Mouse (Mus musculus): ENCODE measurements at regions not wholly inside any gene's neighbourhood (a gene's known extent, or its start where the extent isn't known, plus 50 kb on each side); places are given as distances from the start of the nearest gene placed in this dataset.

DNA sequence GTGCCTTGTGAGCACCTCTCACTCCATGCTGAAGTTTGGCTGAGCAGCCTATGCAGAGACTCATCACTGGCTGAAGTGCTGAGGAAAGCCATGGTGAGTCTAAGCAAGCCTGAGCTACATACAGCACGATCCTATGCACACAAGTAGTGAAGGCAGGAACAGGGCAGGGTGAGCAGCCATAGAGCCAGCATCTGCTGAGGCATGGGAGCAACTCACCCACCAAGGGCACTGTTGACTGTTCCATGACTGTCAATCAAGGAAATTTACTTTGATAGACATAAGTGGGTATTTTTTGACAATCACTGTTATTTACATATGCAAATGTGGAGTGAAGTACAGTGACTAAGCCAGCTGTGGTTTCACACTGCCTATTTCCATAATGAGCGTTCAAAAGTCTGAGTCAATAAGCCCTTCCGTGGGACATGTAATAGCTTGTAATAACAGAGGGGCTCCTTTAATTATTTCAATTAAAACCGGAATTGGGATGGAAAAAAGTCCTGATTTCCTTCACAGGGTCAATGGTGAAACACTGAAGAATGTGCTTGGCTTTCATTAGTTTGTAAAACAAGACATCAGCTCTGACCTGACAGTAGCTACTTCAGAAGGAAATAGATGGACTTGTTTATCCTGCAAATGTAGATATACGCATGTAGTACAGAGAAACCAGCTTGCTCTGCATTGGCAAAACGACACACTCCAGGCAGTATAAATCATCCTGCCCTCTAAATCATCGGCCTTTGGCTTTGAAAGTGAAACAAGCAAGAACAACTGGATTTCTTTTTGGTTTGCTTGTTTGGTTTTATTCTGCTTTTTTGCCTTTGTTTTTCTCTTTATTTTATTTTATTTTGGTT lies 62.1 kb downstream of the Tuba3b start:
- peak in 1 of 2 experiments; percentile 14 for DNase-seq

DNA sequence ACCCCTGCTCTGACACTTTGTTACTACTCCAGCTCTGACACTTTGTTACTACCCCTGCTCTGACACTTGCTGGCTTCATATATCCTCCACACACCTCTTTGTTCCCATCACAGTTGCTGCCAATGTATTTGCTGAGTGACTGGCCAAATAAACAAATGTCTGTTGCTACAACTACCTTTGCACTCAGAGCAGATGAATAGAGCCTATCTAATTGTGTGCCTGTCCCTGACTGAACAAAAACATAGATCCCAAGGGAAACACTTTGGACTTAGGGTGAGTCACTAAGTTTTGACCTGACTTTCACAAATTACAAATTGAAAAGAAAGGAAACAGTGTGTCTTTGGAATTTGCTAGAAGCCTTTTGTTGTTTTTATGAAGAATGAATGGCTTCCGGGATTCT lies 64.0 kb downstream of the Tuba3b start:
- DNase-seq, result no peak

DNA sequence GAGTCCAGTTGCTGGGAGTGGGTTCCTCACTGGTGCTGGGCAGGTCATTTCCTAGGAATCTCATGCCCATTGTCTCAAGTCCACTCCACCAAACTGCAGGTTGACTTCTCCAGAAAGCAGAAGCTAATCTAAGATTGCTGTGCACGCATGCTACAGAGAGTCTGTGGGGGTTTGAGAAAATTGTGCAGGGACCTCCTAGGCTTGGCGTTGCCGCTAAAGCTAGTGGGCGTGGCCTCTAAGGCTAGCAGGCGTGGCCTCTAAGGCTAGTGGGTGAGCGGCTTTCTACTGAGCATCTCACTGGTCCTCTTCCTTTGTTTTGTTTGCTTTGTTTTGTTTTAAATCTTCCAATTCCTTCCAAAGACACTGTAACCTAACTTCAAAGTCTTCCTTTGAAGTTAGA lies 59.5 kb upstream of the Rassf8 start:
- no peak for DNase-seq

DNA sequence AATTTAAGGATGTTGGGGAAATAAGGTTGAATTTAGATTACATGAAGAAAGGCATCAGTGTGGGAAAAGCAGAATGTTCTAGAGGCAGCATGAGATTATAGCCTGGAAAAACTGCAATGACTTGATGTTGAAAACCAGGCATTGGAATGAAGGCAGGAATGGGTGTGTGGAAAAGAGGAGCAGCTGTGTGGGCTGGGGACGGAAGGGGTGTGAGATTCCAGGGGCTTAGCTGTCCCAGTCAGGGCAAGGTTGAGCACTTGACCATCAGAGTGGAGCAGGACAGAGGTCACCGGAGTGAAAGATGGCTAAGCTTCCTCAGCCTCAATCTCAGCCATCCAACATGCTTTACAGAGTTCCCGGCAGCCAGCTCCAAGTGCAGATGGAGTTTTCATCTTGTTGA lies 54.9 kb upstream of the Rassf8 start:
- no peak for DNase-seq

DNA sequence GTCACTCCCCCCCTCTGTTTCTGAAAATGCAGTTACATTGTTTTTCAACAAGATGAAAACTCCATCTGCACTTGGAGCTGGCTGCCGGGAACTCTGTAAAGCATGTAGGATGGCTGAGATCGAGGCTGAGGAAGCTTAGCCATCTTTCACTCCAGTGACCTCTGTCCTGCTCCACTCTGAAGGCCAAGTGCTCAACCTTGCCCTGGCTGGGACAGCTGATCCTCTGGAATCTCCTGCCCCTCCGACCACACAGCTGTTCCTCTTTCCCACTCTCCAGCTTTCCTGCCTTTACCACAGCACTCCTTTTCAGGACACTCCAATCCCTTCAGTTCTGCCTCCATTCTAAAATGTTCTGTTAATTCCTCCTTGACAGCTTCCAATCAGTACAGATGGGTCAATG lies 51.7 kb upstream of the Rassf8 start:
- no peak for DNase-seq
